Mouse (Mus musculus) intestine, embryonic 15.5 days (tissue): Measurements from ENCODE around the gene Casz1. TPM values are rescaled to one million over a fixed set of nuclear protein-coding genes. Genes with fewer than 3 reads are reported as not detected.

ENCODE experiments used
- ATAC-seq: fragments of 200-750 bp; cut with Nextera tagmentation; 2 replicates; pipeline ENCODE4 v1.8.0; 2017; ENCODE audit warnings: moderate TSS enrichment, moderate library complexity
- H3K27ac ChIP-seq: fragments of 300-500 bp; sonication (generic); 2 replicates; pipeline ENCODE4 v1.5.1; 2015; ENCODE audit warnings: mild to moderate bottlenecking, inconsistent platforms
- H3K27me3 ChIP-seq: fragments of 300-500 bp; sonication (generic); replicated peaks from 2 replicates; pipeline ENCODE4 v1.6.1; 2015; ENCODE audit warnings: inconsistent platforms
- H3K36me3 ChIP-seq: fragments of 300-500 bp; sonication (generic); 2 replicates; pipeline ENCODE4 v1.6.1; 2015; ENCODE audit warnings: inconsistent platforms
- H3K4me1 ChIP-seq: fragments of 300-500 bp; sonication (generic); replicated peaks from 2 replicates; pipeline ENCODE4 v1.6.1; 2015; ENCODE audit warnings: inconsistent platforms
- H3K4me2 ChIP-seq: fragments of 300-500 bp; sonication (generic); replicated peaks from 2 replicates; pipeline ENCODE4 v1.6.1; 2015; ENCODE audit warnings: mild to moderate bottlenecking, inconsistent platforms
- H3K4me3 ChIP-seq: fragments of 300-500 bp; sonication (generic); replicated peaks from 2 replicates; pipeline ENCODE4 v1.5.1; 2015; ENCODE audit warnings: inconsistent platforms
- H3K9ac ChIP-seq: fragments of 300-500 bp; sonication (generic); 2 replicates; pipeline ENCODE4 v1.6.1; 2015; ENCODE audit warnings: inconsistent platforms
- H3K9me3 ChIP-seq: fragments of 300-500 bp; sonication (generic); 2 replicates; pipeline ENCODE4 v1.6.1; 2016; ENCODE audit warnings: inconsistent platforms
- WGBS: fragments of 180-500 bp; shearing (Covaris S2); methylation state at CpG from one replicate; pipeline ENCODE4 v1.1.7; 2015; 5-methylcytosine and 5-hydroxymethylcytosine counted together
- polyA plus RNA-seq: library from polyadenylated mRNA; unstranded; fragments of >200 nt; fragmentation: Nextera tagmentation; extraction: Ambion mirVana; gene quantifications from 2 replicates; pipeline ENCODE4 v1.2.1, GENCODE M21; 2015

Gene Casz1
- polyA plus RNA-seq, 1 experiment from 2014 or later, result 4.4 TPM

DNA sequence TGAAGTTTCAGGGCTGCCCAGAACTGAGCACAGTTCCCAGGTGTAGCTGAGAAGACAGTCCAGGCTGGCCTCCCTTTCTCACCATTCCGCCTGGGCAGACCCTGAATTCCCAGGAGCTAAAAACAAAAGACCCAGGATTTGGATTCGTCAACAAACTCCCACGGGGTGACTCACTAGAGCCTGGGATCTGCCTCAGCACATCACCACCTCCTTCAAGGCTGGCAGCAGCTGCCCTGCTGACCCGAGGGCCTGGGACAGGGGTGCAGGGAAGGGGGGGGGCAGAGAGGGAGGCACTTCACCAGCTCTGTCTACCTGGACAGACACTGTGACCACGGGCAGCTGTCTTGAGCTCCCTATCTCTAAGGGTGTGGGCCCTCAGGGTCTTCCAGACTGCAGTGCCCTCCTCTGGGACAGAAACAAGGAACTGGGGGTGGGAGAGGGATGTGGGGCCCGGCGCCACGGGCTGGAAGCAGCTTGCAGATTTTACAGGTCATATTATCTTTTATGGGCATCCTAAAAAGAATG is 24.1 kb upstream of the Casz1 start:
- Histone ChIP-seq H3K4me3 (no peak overlapping the region), H3K36me3 (no peaks in the 10 kb centered on the region), H3K4me1 (peaks cover 3% of the 10 kb centered on the region; the same call in 1 of the 2 replicates), H3K9me3 (no peaks in the 10 kb centered on the region), H3K27me3 (peaks cover 24% of the 10 kb centered on the region), H3K27ac (no peak overlapping the region), H3K4me2 (no peak overlapping the region), H3K9ac (no peak overlapping the region)
- 35% methylated on average over 8 of the region's 8 CpGs for WGBS
- ATAC-seq, result no peak; the same call in 1 of the 2 replicates

DNA sequence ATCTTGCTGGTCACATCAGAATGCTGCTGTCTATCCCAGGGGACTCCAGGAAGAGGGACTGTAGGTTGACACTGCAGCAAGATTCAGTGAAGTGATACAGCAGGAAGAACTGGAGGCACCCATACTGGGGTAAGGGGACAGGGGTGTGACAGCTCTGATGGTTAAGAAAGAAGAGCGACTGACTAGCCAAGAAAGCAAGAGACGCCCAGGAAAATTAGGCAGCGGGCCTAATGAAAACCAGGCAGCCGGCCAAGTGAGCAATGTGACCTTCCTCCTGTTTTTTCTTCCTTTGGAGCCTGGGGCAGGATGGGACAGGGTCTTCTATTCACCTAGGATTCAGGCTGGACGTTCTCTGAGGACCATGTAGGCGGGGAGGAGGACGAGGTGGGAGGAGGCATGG is 22.7 kb upstream of the Casz1 start:
- Histone ChIP-seq H3K4me3 (no peak overlapping the region), H3K4me2 (no peak overlapping the region), H3K9ac (no peak overlapping the region), H3K27me3 (peaks cover 23% of the 10 kb centered on the region), H3K9me3 (no peaks in the 10 kb centered on the region), H3K4me1 (no peaks in the 10 kb centered on the region; the same call in 1 of the 2 replicates), H3K36me3 (no peaks in the 10 kb centered on the region), H3K27ac (no peak overlapping the region)
- WGBS, result 84% methylated on average over 7 of the region's 7 CpGs
- no peak for ATAC-seq

DNA sequence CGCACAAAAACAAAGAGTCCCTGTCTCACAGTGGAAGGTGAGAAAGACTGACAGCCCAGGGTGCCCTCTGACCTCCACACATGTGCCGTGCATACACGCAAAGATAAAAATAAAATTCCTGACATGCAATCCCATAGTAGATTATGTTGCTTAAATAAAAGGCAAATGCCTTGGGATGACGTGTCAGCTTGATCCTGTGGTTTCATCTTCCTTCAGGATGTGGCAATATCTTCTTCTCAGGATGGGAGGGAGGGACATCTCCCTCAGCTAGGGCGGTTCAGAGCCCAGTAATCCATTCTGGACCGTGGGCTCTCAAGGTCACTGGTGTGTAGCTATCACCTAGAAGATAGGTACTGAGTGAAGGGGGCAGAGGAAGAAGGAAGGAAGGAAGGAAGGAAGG is 21.3 kb upstream of the Casz1 start:
- no peak overlapping the region for H3K27ac ChIP-seq
- H3K4me2 ChIP-seq, result no peak overlapping the region
- no peaks in the 10 kb centered on the region for H3K36me3 ChIP-seq
- H3K4me1 ChIP-seq, result no peaks in the 10 kb centered on the region; the same call in 1 of the 2 replicates
- no peaks in the 10 kb centered on the region for H3K9me3 ChIP-seq
- no peak overlapping the region for H3K9ac ChIP-seq
- H3K4me3 ChIP-seq, result no peak overlapping the region
- WGBS, result 84% methylated on average over 6 of the region's 6 CpGs
- ATAC-seq, result no peak
- H3K27me3 ChIP-seq, result peaks cover 30% of the 10 kb centered on the region

DNA sequence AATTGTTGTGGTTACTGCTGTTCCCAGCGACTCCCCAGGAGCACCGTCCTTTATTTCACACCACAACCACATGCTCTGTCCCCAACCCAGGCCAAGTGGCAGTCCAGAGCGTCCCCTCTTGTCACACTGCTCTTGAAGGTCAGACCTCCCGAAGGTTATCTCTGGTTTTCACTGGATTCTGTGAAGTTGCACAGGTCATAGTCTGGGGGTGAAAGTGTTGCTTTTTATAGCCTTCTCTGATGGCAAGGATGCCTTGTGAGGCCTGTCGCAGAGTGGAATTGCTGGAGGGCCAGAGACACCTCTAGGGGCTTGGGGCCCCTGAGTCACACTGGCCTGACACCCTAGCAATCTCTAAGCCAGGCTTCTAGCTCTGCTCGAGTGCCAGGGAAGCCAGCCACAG is 20.5 kb upstream of the Casz1 start:
- H3K4me1 ChIP-seq, result no peaks in the 10 kb centered on the region; the same call in 1 of the 2 replicates

DNA sequence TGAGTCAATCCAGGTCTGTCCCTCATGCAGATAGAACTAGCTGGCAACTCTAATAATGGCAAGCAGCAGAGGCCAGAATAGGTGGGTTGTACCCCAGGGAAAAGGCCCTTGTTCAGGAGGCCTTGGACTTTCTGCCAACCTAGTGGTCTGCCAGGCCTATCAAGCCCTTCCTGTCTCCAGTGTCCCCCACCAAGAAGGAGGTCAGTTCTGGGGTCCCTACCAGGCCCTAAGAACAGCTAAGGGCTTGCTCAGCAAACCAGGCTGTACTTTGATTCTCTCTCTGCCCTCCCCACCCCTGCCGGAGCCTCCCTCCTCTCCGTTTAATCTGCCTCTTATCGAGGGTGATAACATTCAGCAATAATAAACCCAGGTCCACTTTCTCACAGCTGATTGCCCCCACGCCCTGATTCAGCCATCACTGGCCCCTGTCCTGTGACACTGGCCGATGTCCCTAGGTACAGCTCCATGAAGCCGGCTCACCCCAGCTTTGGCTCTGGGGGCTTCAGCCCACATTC is 19.1 kb upstream of the Casz1 start:
- ATAC-seq, result peak; percentile 64
- Histone ChIP-seq H3K4me1 (no peaks in the 10 kb centered on the region; the same call in 1 of the 2 replicates), H3K36me3 (no peaks in the 10 kb centered on the region), H3K4me3 (no peak overlapping the region), H3K4me2 (no peak overlapping the region), H3K9me3 (no peaks in the 10 kb centered on the region), H3K9ac (no peak overlapping the region), H3K27me3 (peaks cover 32% of the 10 kb centered on the region), H3K27ac (no peak overlapping the region)
- WGBS, result 76% methylated on average over 6 of the region's 6 CpGs

More for the DNA sequence above, 20.5 kb upstream of the Casz1 start:
- Histone ChIP-seq H3K9ac (no peak overlapping the region), H3K9me3 (no peaks in the 10 kb centered on the region), H3K36me3 (no peaks in the 10 kb centered on the region), H3K4me2 (no peak overlapping the region), H3K27ac (no peak overlapping the region), H3K4me3 (no peak overlapping the region), H3K27me3 (peaks cover 35% of the 10 kb centered on the region)
- 53% methylated on average over 6 of the region's 6 CpGs for WGBS
- ATAC-seq, result no peak

DNA sequence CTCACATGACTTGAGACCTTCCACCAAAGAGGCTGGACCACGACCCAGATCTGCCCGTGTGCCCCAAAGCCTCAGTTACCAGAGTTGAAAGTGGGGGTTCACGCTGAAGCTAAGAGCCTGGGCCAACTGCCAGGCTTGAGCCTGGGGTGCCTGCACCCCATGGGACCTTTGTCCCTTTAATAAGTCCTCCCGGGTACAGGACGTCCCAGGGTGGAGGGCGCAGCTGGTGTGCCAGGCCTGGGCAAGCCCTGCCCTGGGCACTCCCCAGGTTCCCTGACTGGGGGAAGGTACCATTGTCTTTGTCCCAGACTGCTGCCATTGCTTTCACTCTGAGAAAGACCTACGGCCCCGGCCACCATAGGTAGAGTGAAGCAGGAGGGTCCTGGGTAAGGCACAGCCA is 18.2 kb upstream of the Casz1 start:
- no peaks in the 10 kb centered on the region for H3K9me3 ChIP-seq
- no peak overlapping the region for H3K4me3 ChIP-seq
- 79% methylated on average over 8 of the region's 8 CpGs for WGBS
- H3K4me2 ChIP-seq, result no peak overlapping the region
- H3K27ac ChIP-seq, result no peak overlapping the region
- H3K4me1 ChIP-seq, result no peaks in the 10 kb centered on the region; the same call in 1 of the 2 replicates
- H3K27me3 ChIP-seq, result peaks cover 27% of the 10 kb centered on the region
- no peak overlapping the region for H3K9ac ChIP-seq
- no peaks in the 10 kb centered on the region for H3K36me3 ChIP-seq
- ATAC-seq, result no peak

DNA sequence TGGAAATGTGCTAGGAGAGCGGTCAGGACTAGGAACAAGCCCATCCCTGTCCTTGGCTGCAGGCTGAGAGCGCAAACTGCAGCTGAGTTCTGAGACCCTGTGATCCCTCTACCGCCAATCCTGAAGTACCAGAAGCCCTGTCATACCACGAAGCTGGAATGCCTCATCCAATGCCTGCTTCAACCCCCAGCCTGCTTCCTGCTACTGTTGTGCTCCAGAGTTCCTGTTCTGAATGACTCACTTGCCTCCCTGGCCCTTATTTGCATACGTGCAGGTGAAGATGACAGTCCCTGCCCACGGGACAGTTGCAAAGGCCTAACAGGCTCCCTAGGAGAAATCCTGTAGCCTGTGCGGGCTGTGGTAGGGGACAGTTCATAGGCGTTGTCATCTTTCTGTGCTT is 13.3 kb upstream of the Casz1 start:
- no peaks in the 10 kb centered on the region for H3K4me1 ChIP-seq
- WGBS, result 68% methylated on average over 8 of the region's 8 CpGs

DNA sequence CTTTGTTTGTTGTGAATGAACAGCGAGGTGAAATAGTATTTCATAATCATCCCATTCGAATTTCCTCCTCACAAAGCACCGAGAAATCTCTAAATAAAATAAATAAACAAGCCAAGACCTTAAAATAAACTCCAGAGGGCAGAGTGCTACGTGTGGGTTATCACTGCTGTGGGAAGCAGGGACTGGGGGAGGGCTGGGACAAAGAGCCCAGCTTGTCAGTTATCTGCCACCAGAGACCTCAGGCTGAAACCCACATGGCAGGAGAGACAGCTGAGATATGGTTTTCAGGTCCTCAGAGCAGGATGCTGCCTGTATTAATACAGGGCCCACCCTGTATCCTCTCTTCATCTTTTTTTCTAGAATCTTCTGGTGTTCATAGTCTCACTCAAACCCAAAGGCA is 9.2 kb upstream of the Casz1 start:
- H3K27ac ChIP-seq, result no peak overlapping the region
- H3K36me3 ChIP-seq, result no peaks in the 10 kb centered on the region
- H3K27me3 ChIP-seq, result peaks cover 7% of the 10 kb centered on the region; the same call in 1 of the 2 replicates
- no peak for ATAC-seq
- no peak overlapping the region for H3K4me2 ChIP-seq
- H3K4me1 ChIP-seq, result no peaks in the 10 kb centered on the region
- no peak overlapping the region for H3K9ac ChIP-seq
- H3K4me3 ChIP-seq, result no peak overlapping the region
- no peaks in the 10 kb centered on the region for H3K9me3 ChIP-seq
- 45% methylated on average over 4 of the region's 4 CpGs for WGBS

More for the DNA sequence above, 13.3 kb upstream of the Casz1 start:
- H3K9me3 ChIP-seq, result no peaks in the 10 kb centered on the region
- H3K36me3 ChIP-seq, result no peaks in the 10 kb centered on the region
- no peak overlapping the region for H3K27ac ChIP-seq
- 0 out of 2 replicates have a peak, but pooled peaks have one; percentile 19 for ATAC-seq
- H3K9ac ChIP-seq, result no peak overlapping the region
- peaks cover 32% of the 10 kb centered on the region for H3K27me3 ChIP-seq
- H3K4me2 ChIP-seq, result no peak overlapping the region
- no peak overlapping the region for H3K4me3 ChIP-seq

DNA sequence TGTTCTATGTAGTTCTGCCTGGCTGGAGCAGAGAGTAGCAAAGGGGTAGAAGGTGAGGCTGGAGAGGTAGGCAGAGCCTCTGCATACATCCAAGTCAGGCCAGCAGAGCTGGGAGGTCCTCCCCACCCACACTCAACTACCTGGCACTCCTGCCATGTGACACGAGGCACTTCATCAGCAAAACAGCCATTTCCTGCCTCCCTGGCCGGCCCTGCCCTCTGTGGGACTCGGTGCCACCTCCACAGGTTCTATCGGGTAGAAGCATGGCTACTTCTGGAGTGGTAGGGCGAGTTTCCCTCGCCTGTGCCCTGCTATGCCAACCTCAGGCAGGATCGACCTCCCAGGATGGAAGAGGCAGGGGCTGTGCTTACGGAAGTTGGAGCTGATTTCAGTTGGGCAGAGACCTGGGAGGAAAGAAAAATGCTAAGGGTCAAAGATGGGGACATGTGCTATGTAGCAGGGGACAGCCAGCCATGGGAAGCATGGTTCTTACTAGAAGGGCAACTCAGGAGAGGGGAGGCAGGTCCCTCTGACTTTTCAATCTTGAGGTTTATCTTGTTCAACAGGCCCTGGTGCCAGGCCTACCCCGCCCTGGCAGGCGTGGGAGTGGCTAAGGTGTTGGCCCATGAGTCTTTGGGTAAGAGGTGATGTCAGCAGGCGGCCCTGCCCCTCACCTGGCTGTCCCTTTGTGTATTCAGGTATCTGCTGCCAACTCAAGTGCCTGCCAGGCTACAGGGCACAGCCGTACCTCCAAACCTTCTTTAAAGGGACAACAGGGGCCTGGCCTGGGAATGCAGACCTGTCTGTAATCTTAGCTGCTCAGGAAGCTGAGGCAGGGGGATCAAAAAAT is 6.5 kb upstream of the Casz1 start:
- H3K27me3 ChIP-seq, result peaks cover 5% of the 10 kb centered on the region; the same call in 1 of the 2 replicates
- WGBS, result 72% methylated on average over 12 of the region's 12 CpGs
- H3K4me3 ChIP-seq, result no peak overlapping the region
- no peak for ATAC-seq
- H3K4me1 ChIP-seq, result no peaks in the 10 kb centered on the region
- no peak overlapping the region for H3K27ac ChIP-seq
- no peaks in the 10 kb centered on the region for H3K9me3 ChIP-seq
- H3K9ac ChIP-seq, result no peak overlapping the region
- H3K36me3 ChIP-seq, result no peaks in the 10 kb centered on the region
- H3K4me2 ChIP-seq, result no peak overlapping the region

DNA sequence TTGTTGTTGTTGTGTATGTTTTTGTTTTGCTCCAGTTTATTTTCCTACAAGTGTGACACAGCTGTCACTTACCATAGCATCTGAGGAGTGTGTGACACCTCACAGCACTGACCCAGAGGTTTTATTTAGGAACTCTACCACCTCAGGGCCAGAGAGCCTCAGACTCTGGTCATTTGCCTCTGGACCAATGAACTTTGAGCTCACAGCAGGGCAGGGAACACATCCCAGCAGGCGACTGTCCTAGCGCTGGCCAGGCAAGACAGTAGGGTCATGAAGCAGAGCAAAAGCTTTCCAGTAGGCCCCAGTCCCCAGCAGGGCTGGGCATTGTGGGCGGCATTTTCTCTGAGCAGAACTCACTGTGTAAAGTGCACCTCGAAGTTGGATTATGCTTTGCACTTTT is 1.2 kb upstream of the Casz1 start:
- no peaks in the 10 kb centered on the region for H3K36me3 ChIP-seq
- peaks cover 28% of the 10 kb centered on the region for H3K27me3 ChIP-seq
- ATAC-seq, result no peak
- H3K4me3 ChIP-seq, result no peak overlapping the region
- H3K9ac ChIP-seq, result no peak overlapping the region
- peaks cover 32% of the 10 kb centered on the region for H3K4me1 ChIP-seq
- no peak overlapping the region for H3K4me2 ChIP-seq
- no peaks in the 10 kb centered on the region for H3K9me3 ChIP-seq
- H3K27ac ChIP-seq, result no peak overlapping the region
- 47% methylated on average over 4 of the region's 4 CpGs for WGBS

DNA sequence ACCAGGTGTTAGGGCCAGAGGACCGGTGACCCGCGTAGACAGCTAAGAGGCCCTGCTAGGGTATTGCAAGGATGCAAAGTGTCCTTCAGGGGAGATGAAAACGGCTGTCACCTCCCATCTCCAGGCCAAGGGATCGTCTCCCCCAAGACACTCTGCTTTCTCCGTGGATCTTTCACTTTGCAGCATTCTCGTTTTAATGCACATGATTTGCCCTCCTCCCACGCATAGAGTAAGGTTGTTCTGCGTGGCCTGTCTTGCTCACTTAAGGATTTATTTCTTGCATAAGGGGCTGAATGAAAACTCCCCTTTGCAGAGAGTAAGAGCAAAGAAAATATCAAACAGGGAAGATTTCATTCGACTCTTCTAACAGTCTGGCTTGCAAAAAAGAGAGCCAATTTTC is 593 bp upstream of the Casz1 start:
- Histone ChIP-seq H3K9ac (peak overlapping the region; percentile 33; the same call in 1 of the 2 replicates), H3K27ac (no peak overlapping the region)
- 18% methylated on average over 10 of the region's 10 CpGs for WGBS

DNA sequence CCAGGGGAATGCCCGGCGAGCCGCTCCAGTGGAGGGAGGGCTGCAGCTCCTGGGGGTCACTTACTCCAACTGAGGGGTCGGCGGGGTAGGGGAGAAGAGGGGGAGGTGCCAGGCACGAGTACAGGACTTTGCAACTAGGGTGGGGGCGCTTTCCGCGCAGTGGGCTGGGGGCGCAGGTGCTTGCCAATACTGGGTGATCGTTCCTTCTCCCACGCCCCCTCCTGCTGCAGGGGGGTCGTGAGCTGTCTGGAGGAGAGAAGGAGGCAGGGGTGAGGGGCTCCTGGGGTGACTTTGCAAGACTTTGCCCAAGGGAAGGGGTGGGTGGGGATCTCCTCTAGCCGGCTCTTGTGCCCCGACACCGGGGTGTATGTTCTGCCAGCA is 541 bp downstream of the Casz1 start:
- Histone ChIP-seq H3K4me2 (peak overlapping the region; percentile 99), H3K4me1 (peaks cover 34% of the 10 kb centered on the region), H3K9me3 (no peaks in the 10 kb centered on the region), H3K4me3 (peak overlapping the region; percentile 72), H3K9ac (peak overlapping the region; percentile 62), H3K36me3 (no peaks in the 10 kb centered on the region), H3K27ac (peak overlapping the region; percentile 66), H3K27me3 (peaks cover 28% of the 10 kb centered on the region)
- 2% methylated on average over 16 of the region's 16 CpGs for WGBS
- peak; percentile 9 for ATAC-seq

More for the DNA sequence above, 593 bp upstream of the Casz1 start:
- no peaks in the 10 kb centered on the region for H3K36me3 ChIP-seq
- H3K9me3 ChIP-seq, result no peaks in the 10 kb centered on the region
- H3K4me3 ChIP-seq, result peak overlapping the region; percentile 72
- ATAC-seq, result no peak
- H3K4me2 ChIP-seq, result peak overlapping the region; percentile 99
- peaks cover 32% of the 10 kb centered on the region for H3K4me1 ChIP-seq
- H3K27me3 ChIP-seq, result peaks cover 28% of the 10 kb centered on the region
